Mouse (Mus musculus): ENCODE results near the gene Agtr1a. TPM values are rescaled to one million over a fixed set of nuclear protein-coding genes. Genes with fewer than 3 reads are reported as not detected.

The Agtr1a gene
- not detected for total RNA-seq (2023)

GRCm38 (mm10) chr13:30336148-30336801 lies at the start of gene Agtr1a:
Gene Agtr1a, plus strand, starts transcription at chr13:30336441.

Other genes starting within 250 kb of the Agtr1a start
- 10 to 100 TPM; 25.0 to 29.0 TPM for gene Mboat1, start 200.0 kb upstream of the Agtr1a start, total RNA-seq (2023)
- gene Uqcrfs1, start 208.9 kb downstream of the Agtr1a start, total RNA-seq (2023), result 10 to 100 TPM; 79.1 to 85.7 TPM